Mouse (Mus musculus) thymus, postnatal 36 days (tissue): ENCODE results near the gene Gpr6.

Experiments used
- DNase-seq, 2 experiments: peaks; one replicate each; pipeline ENCODE4 v3.0.0; 2022; ENCODE audit warnings: mixed read lengths in 2 of 2

The Gpr6 gene

GRCm38 (mm10) chr10:41072116-41072515, at the start of gene Gpr6:
Gene Gpr6, minus strand, starts transcription at chr10:41072285.
- no peak for DNase-seq

- no peak for DNase-seq
Observed at GRCm38 (mm10) chr10:41100060-41100459, 28.0 kb upstream of the Gpr6 start.

- no peak for DNase-seq
Observed at GRCm38 (mm10) chr10:41098137-41098536, 26.1 kb upstream of the Gpr6 start.

- no peak for DNase-seq
Observed at GRCm38 (mm10) chr10:41088852-41089251, 16.8 kb upstream of the Gpr6 start.

- peak in 1 of 2 experiments; percentile 9 for DNase-seq
Observed at GRCm38 (mm10) chr10:41071696-41072095, 389 bp downstream of the Gpr6 start.

DNA sequence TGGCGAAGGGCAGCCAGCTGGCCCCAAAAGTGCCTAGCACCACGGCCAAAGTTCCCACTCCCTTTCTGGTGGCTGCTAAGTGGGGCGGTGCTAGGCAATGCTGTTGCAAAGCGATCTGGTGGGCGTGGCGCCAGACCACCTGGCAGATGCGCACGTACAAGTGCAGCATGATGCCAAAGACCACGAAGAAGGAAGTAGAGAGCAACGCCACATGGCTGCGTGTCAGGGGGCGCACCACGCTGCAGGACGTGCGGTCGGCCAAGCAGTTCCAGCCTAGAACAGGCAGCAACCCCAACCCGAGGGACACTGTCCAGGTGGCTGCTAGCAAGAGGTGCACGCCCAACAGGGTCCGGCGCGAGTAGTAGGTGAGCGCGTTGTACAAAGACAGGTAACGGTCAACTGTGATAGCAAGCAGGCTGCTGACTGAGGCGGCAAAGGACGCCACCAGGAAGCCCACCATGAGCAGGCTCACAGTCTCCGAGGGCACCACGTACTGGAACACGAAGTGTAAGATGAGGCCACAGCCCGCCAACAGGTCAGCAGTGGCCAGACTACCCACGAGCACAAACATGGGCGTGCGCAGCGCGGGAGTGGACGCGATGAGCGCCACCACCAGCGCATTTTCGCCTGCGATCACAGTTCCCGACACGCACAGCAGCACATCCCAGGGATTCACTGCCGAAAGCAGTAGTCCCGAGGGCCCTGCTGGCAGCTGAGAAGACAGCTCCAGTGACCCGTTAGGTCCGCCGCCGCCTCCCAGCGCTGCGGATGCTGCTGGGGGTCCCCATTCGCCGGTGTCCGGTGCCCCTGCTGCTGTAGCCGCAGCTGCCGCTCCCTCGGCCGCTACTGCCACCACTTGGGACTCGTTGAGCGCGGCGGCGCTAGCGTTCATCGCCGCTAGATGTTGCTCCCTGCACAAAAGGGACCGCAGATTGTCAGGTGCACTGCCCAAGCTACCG, 1.1 kb downstream of the Gpr6 start:
- peak in 1 of 2 experiments; percentile 6 for DNase-seq

DNA sequence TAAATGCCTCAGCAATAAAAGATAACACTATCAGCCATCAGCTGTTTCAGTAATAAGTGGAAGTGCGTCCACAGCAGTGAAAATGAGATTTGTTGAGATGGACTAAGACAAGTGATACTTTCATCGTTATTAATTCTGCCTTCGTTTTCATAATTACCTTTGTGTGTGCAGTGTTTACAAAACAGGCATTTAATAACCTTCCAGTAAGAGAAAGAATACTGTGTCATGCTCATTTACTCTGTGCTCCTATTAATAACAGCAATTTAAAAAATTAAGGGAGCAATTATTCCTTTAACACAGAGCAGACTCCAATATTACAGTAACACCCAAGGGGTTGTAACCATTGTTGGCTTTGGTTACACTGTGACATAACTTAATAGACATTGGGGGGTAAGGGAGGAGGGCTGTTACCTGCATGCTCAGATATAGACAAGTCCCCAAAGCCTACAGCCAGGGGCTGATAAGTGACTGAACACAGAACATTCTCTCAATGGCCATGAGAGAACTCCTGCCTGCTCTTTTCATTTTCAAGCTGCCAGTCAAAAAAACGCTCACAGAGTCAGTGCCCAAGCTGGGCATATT, 11.7 kb downstream of the Gpr6 start:
- DNase-seq = no peak

- DNase-seq = no peak
Observed at GRCm38 (mm10) chr10:41055581-41055980, 16.5 kb downstream of the Gpr6 start.

DNA sequence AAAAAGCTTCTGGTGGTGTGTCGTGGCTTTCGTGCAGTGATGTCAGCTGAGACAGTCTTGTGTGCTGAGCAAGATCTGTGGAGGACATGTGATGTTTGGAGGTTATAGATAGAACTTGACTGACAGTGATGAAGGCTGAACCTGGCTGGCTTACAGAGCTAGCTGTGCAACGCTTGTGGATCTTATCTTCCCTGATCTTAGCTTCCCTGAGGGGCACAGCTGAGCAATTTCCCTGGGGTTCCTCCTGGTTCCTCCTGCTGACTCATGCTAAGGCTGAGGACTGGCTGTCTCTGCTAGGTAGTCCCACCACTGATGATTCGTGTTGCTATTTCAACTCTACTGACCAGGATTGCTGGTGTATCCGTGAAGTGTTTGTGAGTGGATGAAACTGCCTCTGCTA, 18.1 kb downstream of the Gpr6 start:
- DNase-seq = no peak

DNA sequence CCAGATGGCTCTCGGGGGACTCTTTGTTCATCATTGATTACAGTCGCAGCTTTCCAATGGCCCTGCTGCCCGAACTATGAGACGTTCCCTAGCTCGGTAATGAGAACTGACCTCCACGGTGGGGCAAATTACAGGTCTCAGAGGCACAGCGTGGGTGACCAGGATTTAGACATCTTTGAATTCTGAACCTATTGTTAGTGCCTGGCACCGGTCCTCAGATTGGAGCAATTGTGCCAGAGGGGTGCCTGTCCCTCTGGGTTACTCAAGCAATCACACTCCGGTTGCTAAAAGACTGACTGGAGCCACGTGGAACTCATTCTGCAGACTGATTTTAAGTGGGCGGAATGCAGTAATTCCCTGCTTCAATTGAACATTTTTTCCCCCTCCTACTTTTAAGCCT, 29.8 kb downstream of the Gpr6 start:
- no peak for DNase-seq

DNA sequence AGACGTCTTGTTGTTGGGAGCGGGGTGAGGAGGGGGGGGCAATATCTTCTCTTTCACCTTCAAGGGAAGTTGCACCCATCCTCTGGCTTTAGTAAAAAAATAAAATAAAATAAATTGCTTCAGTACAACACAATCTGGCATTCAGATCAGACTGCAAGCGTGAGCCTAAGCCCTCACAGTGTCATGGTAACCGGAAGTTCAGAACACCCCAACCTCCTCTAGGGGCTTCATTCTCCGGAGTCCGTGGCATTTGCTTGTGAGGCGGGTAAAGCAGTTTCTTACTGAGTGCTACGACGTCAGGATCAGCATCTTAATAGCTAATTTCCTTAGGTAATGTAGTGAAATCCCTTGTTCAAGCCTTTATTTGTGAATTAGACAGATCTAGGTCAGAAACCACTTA, 30.6 kb downstream of the Gpr6 start:
- DNase-seq = no peak

- DNase-seq = no peak
Observed at GRCm38 (mm10) chr10:41040530-41041085, 31.5 kb downstream of the Gpr6 start.

DNA sequence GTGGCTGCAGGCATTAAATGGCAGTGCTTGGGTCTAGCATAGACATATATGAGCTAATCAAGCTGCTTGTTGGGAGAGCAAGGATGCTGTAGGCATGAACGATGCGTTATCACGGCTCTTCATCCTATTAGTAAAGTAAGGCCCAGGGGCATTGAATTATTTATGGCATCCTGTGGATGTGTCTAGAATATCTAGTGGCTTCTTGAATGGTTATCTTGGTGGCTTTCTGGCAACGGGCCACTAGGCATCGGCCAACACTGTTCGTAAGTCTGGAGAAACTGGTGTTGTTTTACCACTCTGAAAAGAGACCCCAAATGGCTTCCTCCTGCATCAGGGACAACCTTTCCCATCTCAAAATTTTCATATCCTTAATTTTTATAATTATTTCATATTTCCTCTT, 33.6 kb downstream of the Gpr6 start:
- no peak for DNase-seq

DNA sequence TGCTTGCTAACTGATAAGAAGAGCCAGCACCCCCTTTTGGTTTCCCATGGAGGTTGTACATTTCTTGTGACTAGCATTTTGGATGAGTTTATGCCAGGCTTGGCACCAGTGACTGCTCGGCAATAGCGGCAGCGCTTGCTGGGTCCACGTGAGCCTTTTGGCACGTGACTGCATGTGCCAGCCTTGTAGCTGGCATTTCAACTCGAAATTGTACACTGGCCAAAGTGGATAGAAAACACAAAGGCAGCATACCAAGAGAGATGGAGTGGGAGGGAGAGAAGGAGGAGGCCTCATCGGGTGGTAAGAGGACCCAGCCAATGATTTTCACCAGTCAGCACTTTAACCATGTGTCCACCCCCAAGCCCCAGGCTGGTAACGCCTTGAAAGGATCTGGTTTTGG, 34.4 kb downstream of the Gpr6 start:
- DNase-seq = no peak

DNA sequence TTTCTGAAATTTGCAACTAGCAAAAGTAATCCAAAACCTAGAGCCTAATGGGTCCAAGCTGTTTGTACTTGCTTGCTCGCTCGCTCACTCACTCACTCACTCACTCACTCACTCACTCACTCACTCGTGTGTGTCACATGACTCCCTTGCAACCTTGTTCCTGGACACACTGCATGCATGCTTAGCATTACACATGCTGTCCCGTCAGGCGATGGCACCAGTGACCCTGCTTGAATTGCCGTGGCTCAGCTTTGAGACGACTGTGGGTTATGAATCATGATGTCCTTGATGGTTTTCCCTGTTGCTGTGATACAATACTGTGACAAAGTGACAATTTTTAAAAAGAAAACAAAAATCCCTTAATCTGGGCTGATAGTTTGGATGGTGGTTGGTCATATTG, 39.3 kb downstream of the Gpr6 start:
- DNase-seq = no peak

DNA sequence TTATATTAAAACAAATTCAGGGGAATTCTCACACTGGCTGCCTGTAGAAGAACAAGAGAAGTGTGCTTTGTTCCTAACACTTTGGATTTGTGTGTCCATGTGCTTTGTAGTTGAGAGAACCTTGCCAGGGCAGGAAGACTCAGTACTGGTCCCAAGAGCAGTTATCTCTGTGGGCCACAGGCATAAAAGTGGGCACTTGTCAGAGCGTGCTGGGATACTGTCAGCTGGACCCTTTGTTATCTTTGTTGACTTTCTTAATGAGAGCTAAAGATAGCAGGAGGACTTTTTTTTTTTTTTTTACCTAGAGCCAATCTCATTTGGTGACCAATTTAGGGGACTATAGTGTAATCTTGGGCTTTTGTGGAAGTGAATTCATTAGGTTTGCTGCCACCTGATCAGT, 47.2 kb downstream of the Gpr6 start:
- no peak for DNase-seq

DNA sequence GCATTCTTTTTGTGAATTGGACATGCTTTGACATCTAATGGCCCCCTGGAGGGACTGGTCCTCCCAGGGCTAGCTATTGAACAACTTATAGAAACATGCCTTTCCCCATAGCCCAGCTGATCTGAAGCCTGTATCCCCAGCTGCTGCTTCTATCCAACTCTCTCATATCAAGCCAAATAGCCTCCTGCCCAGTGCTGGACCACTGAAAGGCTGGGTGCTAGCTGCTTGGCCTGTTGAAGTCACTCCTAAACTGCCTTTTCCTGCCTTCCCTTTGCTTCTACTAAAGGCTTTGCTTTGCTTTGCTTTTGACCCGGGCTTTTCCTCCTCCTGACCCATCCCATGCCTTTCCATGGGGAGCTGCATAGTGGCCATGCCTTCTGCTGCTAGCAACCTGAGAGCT, 47.7 kb downstream of the Gpr6 start:
- DNase-seq = no peak

GRCm38 (mm10) chr10:41022226-41022625, 49.9 kb downstream of the Gpr6 start:
- DNase-seq = no peak
